Mouse (Mus musculus): Measurements from ENCODE around the gene Gpr137. TPM values are rescaled to one million over a fixed set of nuclear protein-coding genes. Genes with fewer than 3 reads are reported as not detected.
"Not testable (repeated sequence)": the region's sequence is repeated elsewhere in the genome, so short reads cannot be mapped to it uniquely, and the experiment has no call there.

The Gpr137 gene
- total and polyA plus RNA-seq, 2 experiments from 2014 or later = 68.5 to 75.2 TPM

DNA sequence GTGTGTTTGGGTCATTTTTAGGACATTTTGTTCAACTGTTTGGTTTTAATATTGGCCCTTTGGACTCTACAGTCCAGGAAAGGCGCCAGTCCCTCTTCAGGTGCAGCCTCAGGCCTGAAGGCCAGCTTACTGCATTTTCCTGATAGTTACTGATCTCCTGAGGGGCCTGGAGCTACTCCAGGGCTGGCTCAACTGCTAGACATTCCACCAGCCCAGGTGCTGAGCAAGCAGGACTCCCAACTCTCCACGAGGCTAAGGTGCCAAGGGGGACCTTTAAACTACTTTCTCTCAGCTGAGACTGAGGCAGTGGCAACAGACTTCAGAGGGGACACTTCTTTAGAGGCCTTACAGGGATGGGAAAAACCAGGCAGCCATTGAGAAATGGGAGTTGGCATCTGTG, 37.4 kb downstream of the Gpr137 start:
- 75% methylated on average over 2 of the region's 2 CpGs for WGBS
- peaks cover 12% of the 10 kb centered on the region for H3K4me1 ChIP-seq (ENCODE audit: insufficient read depth)
- H3K27me3 ChIP-seq (ENCODE audit: insufficient read depth, low read length) = no peaks in the 10 kb centered on the region
- no peak overlapping the region for H3K9ac ChIP-seq
- no peak for TF ChIP-seq CTCF (IDR thresholded peaks at IDR 0.05; ENCODE audit: low read depth)
- H3K27ac ChIP-seq (ENCODE audit: low read depth, low read length) = no peak overlapping the region
- H3K9me3 ChIP-seq (ENCODE audit: low read length) = no peaks in the 10 kb centered on the region
- ATAC-seq (no peak), DNase-seq (no peak)
- H3K4me3 ChIP-seq (ENCODE audit: low read depth, low read length) = no peak overlapping the region
- H3K4me2 ChIP-seq (ENCODE audit: low read depth) = no peak overlapping the region
- H3K36me3 ChIP-seq (ENCODE audit: insufficient read depth) = peaks cover 21% of the 10 kb centered on the region

DNA sequence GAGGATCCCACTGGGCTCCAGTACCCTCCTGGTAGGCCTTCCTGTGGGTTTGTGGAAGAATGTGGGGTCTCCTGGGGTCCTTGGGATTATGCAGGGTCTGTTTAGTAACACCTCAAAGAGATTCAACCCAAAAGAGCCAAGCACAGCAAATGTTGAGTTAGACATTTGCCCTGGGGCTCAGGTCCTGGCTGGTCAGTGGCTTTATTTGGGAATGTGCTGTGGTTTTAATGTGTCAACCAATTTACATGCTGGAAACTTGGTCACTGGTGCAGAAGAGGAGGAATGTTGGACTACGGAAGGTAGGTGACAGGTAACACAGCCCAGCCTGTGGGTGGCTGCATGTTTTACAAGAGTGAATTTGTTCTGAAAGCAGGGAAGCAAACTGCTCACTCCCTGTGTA, 39.2 kb downstream of the Gpr137 start:
- Histone ChIP-seq H3K4me2 (ENCODE audit: low read depth) (no peak overlapping the region), H3K4me1 (ENCODE audit: insufficient read depth) (0 out of 2 replicates have a peak, but pooled peaks cover 2% of the 10 kb centered on the region), H3K27ac (ENCODE audit: low read depth, low read length) (no peak overlapping the region), H3K27me3 (ENCODE audit: insufficient read depth, low read length) (no peaks in the 10 kb centered on the region), H3K36me3 (ENCODE audit: insufficient read depth) (peaks cover 21% of the 10 kb centered on the region), H3K9me3 (ENCODE audit: low read length) (no peaks in the 10 kb centered on the region), H3K9ac (no peak overlapping the region), H3K4me3 (ENCODE audit: low read depth, low read length) (no peak overlapping the region)
- 94% methylated on average over 1 of the region's 1 CpGs for WGBS
- no peak for TF ChIP-seq CTCF (IDR thresholded peaks at IDR 0.05; ENCODE audit: low read depth)
- no peak for DNase-seq
- no peak for ATAC-seq

- Histone ChIP-seq H3K27me3 (ENCODE audit: insufficient read depth, low read length) (no peaks in the 10 kb centered on the region), H3K4me3 (ENCODE audit: low read depth, low read length) (no peak overlapping the region), H3K9ac (no peak overlapping the region), H3K9me3 (ENCODE audit: low read length) (0 out of 2 replicates have a peak, but pooled peaks cover 3% of the 10 kb centered on the region), H3K4me2 (ENCODE audit: low read depth) (no peak overlapping the region), H3K4me1 (ENCODE audit: insufficient read depth) (no peaks in the 10 kb centered on the region), H3K36me3 (ENCODE audit: insufficient read depth) (peaks cover under 1% of the 10 kb centered on the region; the same call in 1 of the 2 replicates), H3K27ac (ENCODE audit: low read depth, low read length) (no peak overlapping the region)
- 80% methylated on average over 4 of the region's 4 CpGs for WGBS
- DNase-seq = no peak
- no peak for TF ChIP-seq CTCF (IDR thresholded peaks at IDR 0.05; ENCODE audit: low read depth)
- no peak for ATAC-seq
Observed at GRCm38 (mm10) chr19:6899641-6900040, 42.6 kb downstream of the Gpr137 start.

GRCm38 (mm10) chr19:6895608-6896305, 46.5 kb downstream of the Gpr137 start:
- not testable (repeated sequence) for DNase-seq; ATAC-seq; H3K27ac ChIP-seq (ENCODE audit: low read depth, low read length); H3K9me3 ChIP-seq (ENCODE audit: low read length); H3K4me2 ChIP-seq (ENCODE audit: low read depth); H3K27me3 ChIP-seq (ENCODE audit: insufficient read depth, low read length); H3K4me3 ChIP-seq (ENCODE audit: low read depth, low read length); H3K9ac ChIP-seq; H3K36me3 ChIP-seq (ENCODE audit: insufficient read depth); H3K4me1 ChIP-seq (ENCODE audit: insufficient read depth)
- 93% methylated on average over 18 of the region's 18 CpGs for WGBS

DNA sequence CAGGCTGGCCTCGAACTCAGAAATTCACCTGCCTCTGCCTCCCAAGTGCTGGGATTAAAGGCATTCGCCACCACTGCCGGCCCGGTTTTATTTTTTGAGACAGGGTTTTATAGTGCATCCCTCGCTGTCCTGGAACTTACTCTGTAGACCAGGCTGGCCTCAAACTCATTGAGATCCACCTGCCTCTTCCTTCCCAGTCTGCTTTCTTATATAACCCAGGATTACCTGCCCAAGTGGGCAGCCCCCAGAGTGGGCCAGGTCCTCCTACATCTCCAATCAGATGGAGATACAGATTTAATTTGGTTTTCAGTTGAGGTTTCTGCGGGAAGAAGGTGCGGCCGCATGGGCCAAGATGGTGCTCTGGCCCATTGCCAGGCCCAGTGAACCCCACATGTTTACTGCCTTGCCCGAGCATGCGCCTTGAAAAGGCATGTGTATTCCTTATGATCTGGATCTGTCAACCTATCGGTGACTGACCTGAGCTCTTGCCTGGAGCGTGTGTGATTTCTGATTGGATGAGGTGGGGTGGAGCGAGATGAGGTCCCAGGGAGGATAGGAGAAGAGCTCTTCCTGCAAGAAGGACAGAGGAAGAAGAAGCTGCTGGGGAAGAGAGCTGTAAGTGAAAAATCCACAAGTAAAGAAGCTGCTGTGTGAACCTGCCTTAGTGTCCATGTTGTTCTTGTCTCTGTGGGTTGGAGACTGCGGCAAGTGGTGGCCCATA, 48.4 kb downstream of the Gpr137 start:
- H3K9me3 ChIP-seq (ENCODE audit: low read length) = 0 out of 2 replicates have a peak, but pooled peaks cover 3% of the 10 kb centered on the region
- no peak for TF ChIP-seq CTCF (IDR thresholded peaks at IDR 0.05; ENCODE audit: low read depth)
- DNase-seq (no peak), ATAC-seq (no peak)
- H3K4me3 ChIP-seq (ENCODE audit: low read depth, low read length) = no peak overlapping the region
- H3K27ac ChIP-seq (ENCODE audit: low read depth, low read length) = no peak overlapping the region
- WGBS = 92% methylated on average over 14 of the region's 14 CpGs
- H3K4me2 ChIP-seq (ENCODE audit: low read depth) = no peak overlapping the region
- H3K9ac ChIP-seq = no peak overlapping the region
- no peaks in the 10 kb centered on the region for H3K27me3 ChIP-seq (ENCODE audit: insufficient read depth, low read length)
- no peaks in the 10 kb centered on the region for H3K36me3 ChIP-seq (ENCODE audit: insufficient read depth)
- H3K4me1 ChIP-seq (ENCODE audit: insufficient read depth) = no peaks in the 10 kb centered on the region

GRCm38 (mm10) chr19:6892512-6892911, 49.8 kb downstream of the Gpr137 start:
- H3K27me3 ChIP-seq (ENCODE audit: insufficient read depth, low read length) = no peaks in the 10 kb centered on the region
- H3K4me3 ChIP-seq (ENCODE audit: low read depth, low read length) = no peak overlapping the region
- no peak overlapping the region for H3K9ac ChIP-seq
- no peak for TF ChIP-seq CTCF (IDR thresholded peaks at IDR 0.05; ENCODE audit: low read depth)
- no peaks in the 10 kb centered on the region for H3K36me3 ChIP-seq (ENCODE audit: insufficient read depth)
- no peak for DNase-seq
- ATAC-seq = no peak
- H3K4me1 ChIP-seq (ENCODE audit: insufficient read depth) = no peaks in the 10 kb centered on the region
- H3K9me3 ChIP-seq (ENCODE audit: low read length) = 0 out of 2 replicates have a peak, but pooled peaks cover 2% of the 10 kb centered on the region
- no peak overlapping the region for H3K27ac ChIP-seq (ENCODE audit: low read depth, low read length)
- H3K4me2 ChIP-seq (ENCODE audit: low read depth) = no peak overlapping the region
- WGBS = 76% methylated on average over 4 of the region's 4 CpGs

Small RNA genes lying within 50 kb of the gene (microRNA-seq; reads per million reads assigned to microRNA genes)
- 1.2 reads per million in 2 experiments for gene Mir6990

Other genes starting within 250 kb of the Gpr137 start
- 18.0 and 24.2 TPM in 2 replicates for gene Rps6ka4, start 101.8 kb downstream of the Gpr137 start, total RNA-seq (2014; rRNA removed)
- 11.2 and 14.3 TPM in 2 replicates for gene Rps6ka4, start 101.8 kb downstream of the Gpr137 start, polyA plus RNA-seq (2015; fragmentation: Nextera tagmentation; extraction: Ambion mirVana)
- gene Ccdc88b, start 84.3 kb downstream of the Gpr137 start, total RNA-seq (2014; rRNA removed) = 0.57 and 3.5 TPM in 2 replicates
- gene Ccdc88b, start 84.3 kb downstream of the Gpr137 start, polyA plus RNA-seq (2015; fragmentation: Nextera tagmentation; extraction: Ambion mirVana) = 0.30 and 0.67 TPM in 2 replicates
- 52.3 and 69.6 TPM in 2 replicates for gene Trmt112, start 32.8 kb downstream of the Gpr137 start, total RNA-seq (2014; rRNA removed)
- gene Trmt112, start 32.8 kb downstream of the Gpr137 start, polyA plus RNA-seq (2015; fragmentation: Nextera tagmentation; extraction: Ambion mirVana) = 102 and 103 TPM in 2 replicates
- 182 and 199 TPM in 2 replicates for gene Prdx5, start 32.4 kb downstream of the Gpr137 start, total RNA-seq (2014; rRNA removed)
- gene Prdx5, start 32.4 kb downstream of the Gpr137 start, polyA plus RNA-seq (2015; fragmentation: Nextera tagmentation; extraction: Ambion mirVana) = 424 and 467 TPM in 2 replicates
- gene Esrra, start 20.7 kb downstream of the Gpr137 start, total RNA-seq (2014; rRNA removed) = 42.6 and 43.0 TPM in 2 replicates
- 6.4 and 8.4 TPM in 2 replicates for gene Esrra, start 20.7 kb downstream of the Gpr137 start, polyA plus RNA-seq (2015; fragmentation: Nextera tagmentation; extraction: Ambion mirVana)
- gene Catsperz, start 17.1 kb downstream of the Gpr137 start, total RNA-seq (2014; rRNA removed) = 0.71 and 1.6 TPM in 2 replicates
- 1.2 and 2.4 TPM in 2 replicates for gene Catsperz, start 17.1 kb downstream of the Gpr137 start, polyA plus RNA-seq (2015; fragmentation: Nextera tagmentation; extraction: Ambion mirVana)
- gene Kcnk4, start 8.0 kb downstream of the Gpr137 start, total RNA-seq (2014; rRNA removed) = 8.8 and 12.7 TPM in 2 replicates
- gene Kcnk4, start 8.0 kb downstream of the Gpr137 start, polyA plus RNA-seq (2015; fragmentation: Nextera tagmentation; extraction: Ambion mirVana) = 8.6 and 8.7 TPM in 2 replicates
- gene Bad, start 619 bp downstream of the Gpr137 start, total RNA-seq (2014; rRNA removed) = 56.5 and 94.9 TPM in 2 replicates
- gene Bad, start 619 bp downstream of the Gpr137 start, polyA plus RNA-seq (2015; fragmentation: Nextera tagmentation; extraction: Ambion mirVana) = 95.3 and 111 TPM in 2 replicates
- 226 and 269 TPM in 2 replicates for gene Ppp1r14b, start 32.5 kb upstream of the Gpr137 start, total RNA-seq (2014; rRNA removed)
- 201 and 269 TPM in 2 replicates for gene Ppp1r14b, start 32.5 kb upstream of the Gpr137 start, polyA plus RNA-seq (2015; fragmentation: Nextera tagmentation; extraction: Ambion mirVana)
- 12.8 and 13.1 TPM in 2 replicates for gene Plcb3, start 34.0 kb upstream of the Gpr137 start, total RNA-seq (2014; rRNA removed)
- gene Plcb3, start 34.0 kb upstream of the Gpr137 start, polyA plus RNA-seq (2015; fragmentation: Nextera tagmentation; extraction: Ambion mirVana) = 7.3 and 10.0 TPM in 2 replicates
- gene Fkbp2, start 38.0 kb upstream of the Gpr137 start, total RNA-seq (2014; rRNA removed) = 23.5 and 26.8 TPM in 2 replicates
- gene Fkbp2, start 38.0 kb upstream of the Gpr137 start, polyA plus RNA-seq (2015; fragmentation: Nextera tagmentation; extraction: Ambion mirVana) = 102 and 106 TPM in 2 replicates
- gene Vegfb, start 45.2 kb upstream of the Gpr137 start, total RNA-seq (2014; rRNA removed) = 24.9 and 28.4 TPM in 2 replicates
- gene Vegfb, start 45.2 kb upstream of the Gpr137 start, polyA plus RNA-seq (2015; fragmentation: Nextera tagmentation; extraction: Ambion mirVana) = 52.8 and 64.6 TPM in 2 replicates
- 15.1 and 20.2 TPM in 2 replicates for gene Dnajc4, start 50.1 kb upstream of the Gpr137 start, total RNA-seq (2014; rRNA removed)
- 20.7 and 24.8 TPM in 2 replicates for gene Dnajc4, start 50.1 kb upstream of the Gpr137 start, polyA plus RNA-seq (2015; fragmentation: Nextera tagmentation; extraction: Ambion mirVana)
- gene Nudt22, start 53.6 kb upstream of the Gpr137 start, total RNA-seq (2014; rRNA removed) = 7.9 and 9.5 TPM in 2 replicates
- gene Nudt22, start 53.6 kb upstream of the Gpr137 start, polyA plus RNA-seq (2015; fragmentation: Nextera tagmentation; extraction: Ambion mirVana) = 14.3 and 15.3 TPM in 2 replicates
- 16.2 and 16.3 TPM in 2 replicates for gene Trpt1, start 53.7 kb upstream of the Gpr137 start, total RNA-seq (2014; rRNA removed)
- 18.2 and 18.7 TPM in 2 replicates for gene Trpt1, start 53.7 kb upstream of the Gpr137 start, polyA plus RNA-seq (2015; fragmentation: Nextera tagmentation; extraction: Ambion mirVana)
- gene Fermt3, start 77.0 kb upstream of the Gpr137 start, total RNA-seq (2014; rRNA removed) = 4.4 and 6.0 TPM in 2 replicates
- 2.6 and 3.6 TPM in 2 replicates for gene Fermt3, start 77.0 kb upstream of the Gpr137 start, polyA plus RNA-seq (2015; fragmentation: Nextera tagmentation; extraction: Ambion mirVana)
- gene Stip1, start 97.5 kb upstream of the Gpr137 start, total RNA-seq (2014; rRNA removed) = 124 and 133 TPM in 2 replicates
- gene Stip1, start 97.5 kb upstream of the Gpr137 start, polyA plus RNA-seq (2015; fragmentation: Nextera tagmentation; extraction: Ambion mirVana) = 146 and 156 TPM in 2 replicates
- 8.1 and 9.4 TPM in 2 replicates for gene Macrod1, start 114.3 kb upstream of the Gpr137 start, total RNA-seq (2014; rRNA removed)
- 8.0 and 8.5 TPM in 2 replicates for gene Macrod1, start 114.3 kb upstream of the Gpr137 start, polyA plus RNA-seq (2015; fragmentation: Nextera tagmentation; extraction: Ambion mirVana)
- gene Flrt1, start 163.2 kb upstream of the Gpr137 start, total RNA-seq (2014; rRNA removed) = 8.1 and 8.8 TPM in 2 replicates
- 6.7 and 11.3 TPM in 2 replicates for gene Flrt1, start 163.2 kb upstream of the Gpr137 start, polyA plus RNA-seq (2015; fragmentation: Nextera tagmentation; extraction: Ambion mirVana)

Measured in forebrain, postnatal 0 days (tissue).